Mouse (Mus musculus) lung, postnatal 14 days (tissue): ENCODE measurements at regions not wholly inside any gene's neighbourhood (a gene's known extent, or its start where the extent isn't known, plus 50 kb on each side); places are given as distances from the start of the nearest gene placed in this dataset.
A peak's percentile ranks its signal among the peaks of the same experiment; 100 is the strongest.
"Not testable (repeated sequence)": the region's sequence is repeated elsewhere in the genome, so short reads cannot be mapped to it uniquely, and the experiment has no call there.

Source experiments
- DNase-seq: peaks from one replicate; pipeline ENCODE4 v3.0.0; 2021

DNA sequence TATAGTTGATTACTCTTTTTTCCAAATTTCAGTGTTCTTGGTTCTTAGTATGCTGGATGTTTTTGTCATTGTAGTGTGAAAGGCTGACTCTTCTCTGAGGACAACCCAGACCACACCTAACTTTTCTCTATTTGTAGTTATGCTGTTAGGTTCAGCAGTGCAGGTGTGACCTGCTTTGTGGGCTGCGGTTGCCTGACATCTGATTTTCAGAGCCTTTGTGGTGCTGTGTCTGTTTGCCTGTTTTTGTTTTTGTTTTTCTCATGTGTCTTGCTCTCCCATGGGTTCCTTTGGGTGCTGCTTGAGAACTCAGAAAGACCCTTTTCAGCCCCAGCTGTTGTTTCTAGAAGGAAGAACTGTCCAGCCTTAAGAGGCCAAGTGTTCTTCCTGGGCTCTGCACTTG, 52.0 kb upstream of the Trpm1 start:
- no peak for DNase-seq

GRCm38 (mm10) chr7:64099606-64100005, 54.0 kb upstream of the Trpm1 start:
- no peak for DNase-seq

- no peak for DNase-seq
These were observed 63.6 kb upstream of the Trpm1 start for GRCm38 (mm10) chr7:64090067-64090466.

DNA sequence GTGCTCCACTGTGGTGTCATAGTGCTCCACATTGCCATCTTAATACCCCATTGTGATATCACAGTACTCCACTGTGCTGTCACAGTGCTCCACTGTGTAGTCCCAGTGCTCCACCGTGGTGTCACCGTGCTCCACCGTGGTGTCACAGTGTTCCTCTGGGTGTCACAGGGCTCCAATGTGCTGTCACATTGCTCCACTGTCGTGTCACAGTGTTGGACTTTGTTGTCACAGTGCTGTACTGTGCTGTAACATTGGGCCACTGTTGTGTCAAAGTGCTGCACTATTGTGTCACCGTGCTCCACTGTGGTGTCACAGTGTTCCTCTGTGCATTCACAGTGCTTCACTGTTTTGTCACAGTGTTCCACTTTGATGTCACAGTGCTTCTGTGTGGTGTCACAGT, 64.6 kb upstream of the Trpm1 start:
- no peak for DNase-seq

DNA sequence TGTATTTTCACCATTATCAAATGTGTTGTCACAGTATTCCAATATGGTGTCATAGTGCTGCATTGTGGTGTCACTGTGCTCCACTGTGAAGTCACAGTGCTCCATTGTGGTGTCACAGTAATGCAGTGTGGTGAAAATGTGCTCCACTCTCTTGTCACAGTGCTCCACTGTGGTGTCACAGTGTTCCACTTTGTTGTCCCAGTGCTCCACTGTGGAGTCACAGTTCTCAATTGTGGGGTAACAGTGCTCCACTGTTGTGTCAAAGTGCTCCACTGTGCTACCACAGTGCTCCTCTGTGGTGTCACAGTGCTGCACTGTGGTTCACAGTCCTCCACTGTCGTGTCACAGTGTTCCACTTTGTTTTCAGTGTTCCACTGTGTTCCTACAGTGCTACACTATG, 69.7 kb upstream of the Trpm1 start:
- not testable (repeated sequence) for DNase-seq

- no peak for DNase-seq
These were observed 71.0 kb upstream of the Trpm1 start for GRCm38 (mm10) chr7:64082651-64083050.

DNA sequence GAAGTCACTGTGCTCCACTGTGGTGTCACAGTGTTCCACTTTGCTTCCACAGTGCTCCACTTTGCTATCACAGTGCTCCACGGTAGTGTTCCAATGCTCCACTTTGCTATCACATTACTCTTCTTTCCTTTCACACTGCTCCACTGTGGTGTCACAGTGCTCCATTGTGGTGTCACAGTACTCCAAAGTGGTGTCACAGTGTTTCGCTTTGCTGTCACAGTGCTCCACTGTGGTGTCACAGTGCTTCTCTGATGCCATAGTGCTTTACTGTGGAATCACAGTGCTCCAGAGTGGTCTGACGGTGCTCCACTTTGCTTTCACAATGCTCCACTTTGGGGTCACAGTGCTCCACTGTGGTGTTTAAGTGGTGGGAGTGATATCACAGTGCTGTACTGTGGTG, 71.4 kb upstream of the Trpm1 start:
- no peak for DNase-seq

DNA sequence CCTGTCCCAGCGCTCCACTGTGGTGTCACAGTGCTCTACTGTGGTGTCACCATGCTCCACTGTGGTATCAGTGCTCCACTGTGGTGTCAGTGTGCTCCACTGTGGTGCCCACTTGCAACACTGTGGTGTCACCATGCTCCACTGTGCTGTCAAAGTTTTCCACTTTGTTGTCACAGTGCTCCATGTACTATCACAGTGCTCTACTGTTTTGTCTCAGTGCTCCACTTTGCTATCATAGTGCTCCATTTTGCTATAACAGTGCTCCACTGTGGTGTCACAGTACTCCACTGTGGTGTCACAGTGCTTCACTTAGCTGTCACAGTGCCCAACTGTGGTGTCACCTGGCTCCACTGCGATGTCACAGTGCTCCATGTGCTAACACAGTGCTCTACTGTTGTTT, 72.0 kb upstream of the Trpm1 start:
- no peak for DNase-seq

GRCm38 (mm10) chr7:64081019-64081418, 72.6 kb upstream of the Trpm1 start:
- DNase-seq = no peak

- DNase-seq = no peak
These were observed 74.3 kb upstream of the Trpm1 start for GRCm38 (mm10) chr7:64079301-64079700.

DNA sequence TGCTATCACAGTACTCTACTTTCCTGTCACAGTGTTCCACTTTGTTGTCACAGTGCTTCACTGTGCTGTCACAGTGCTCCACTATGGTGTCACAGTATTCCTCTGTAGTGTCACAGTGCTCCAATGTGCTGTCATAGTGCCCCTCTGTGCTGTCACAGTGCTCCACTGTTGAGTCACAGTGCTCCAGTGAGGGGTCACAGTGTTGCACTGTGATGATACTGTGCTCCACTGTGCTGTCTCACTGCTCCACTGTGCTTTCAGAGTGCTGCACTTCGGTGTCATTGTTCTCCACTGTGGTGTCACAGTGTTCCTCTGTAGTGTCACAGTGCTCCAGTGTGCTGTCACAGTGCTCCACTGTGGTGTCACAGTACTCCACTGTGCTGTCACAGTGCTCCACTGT, 75.0 kb upstream of the Trpm1 start:
- no peak for DNase-seq

GRCm38 (mm10) chr7:64077526-64077925, 76.1 kb upstream of the Trpm1 start:
- DNase-seq = no peak

- DNase-seq = no peak
These were observed 76.8 kb upstream of the Trpm1 start for GRCm38 (mm10) chr7:64076764-64077360.

DNA sequence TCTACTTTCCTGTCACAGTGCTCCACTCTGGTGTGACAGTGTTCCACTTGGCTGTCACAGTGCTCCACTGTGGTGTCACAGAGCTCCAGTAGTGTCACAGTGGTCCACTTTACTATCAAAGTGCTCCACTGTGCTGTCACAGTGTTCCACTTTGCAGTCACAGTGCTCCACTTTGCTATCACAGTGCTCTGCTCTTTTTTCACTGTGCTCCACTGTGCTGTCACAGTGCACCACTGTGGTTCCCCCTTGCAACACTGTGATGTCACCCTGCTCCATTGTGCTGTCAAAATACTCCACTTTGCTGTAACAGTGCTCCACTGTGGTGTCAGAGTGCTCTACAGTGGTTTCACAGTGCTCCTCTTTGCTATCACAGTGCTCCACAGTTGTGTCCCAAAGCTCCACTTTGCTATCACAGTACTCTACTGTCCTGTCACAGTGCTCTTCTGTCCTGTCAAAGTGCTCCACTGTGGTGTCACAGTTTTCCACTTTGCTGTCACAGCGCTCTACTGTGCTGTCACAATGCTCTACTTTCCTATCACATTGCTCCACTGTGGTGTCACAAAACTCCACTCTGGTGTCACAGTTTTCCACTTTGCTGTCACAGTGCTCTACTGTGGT, 77.8 kb upstream of the Trpm1 start:
- DNase-seq = no peak

DNA sequence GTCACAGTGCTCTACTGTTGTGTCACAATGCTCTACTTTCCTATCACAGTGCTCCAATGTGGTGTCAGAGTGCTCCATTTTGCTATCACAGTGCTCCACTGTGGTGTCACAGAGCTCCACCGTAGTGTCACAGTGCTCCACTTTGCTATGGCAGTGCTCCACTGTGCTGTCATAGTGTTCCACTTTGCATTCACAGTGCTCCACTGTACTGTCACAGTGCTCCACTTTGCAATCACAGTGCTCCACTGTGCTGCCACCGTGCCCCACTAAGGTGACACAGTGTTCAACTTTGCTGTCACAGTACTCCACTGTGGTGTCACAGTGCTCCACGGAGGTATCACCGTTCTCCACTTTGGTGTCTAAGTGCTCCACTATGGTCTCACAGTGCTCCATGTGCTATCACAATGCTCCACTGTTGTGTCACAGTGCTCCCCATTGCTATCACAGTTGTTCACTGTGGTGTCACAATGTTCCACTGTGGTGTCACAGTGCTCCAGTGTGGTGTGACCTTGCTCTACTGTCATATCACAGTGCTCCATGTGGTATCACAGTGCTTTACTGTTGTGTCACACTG, 78.9 kb upstream of the Trpm1 start:
- DNase-seq = no peak

DNA sequence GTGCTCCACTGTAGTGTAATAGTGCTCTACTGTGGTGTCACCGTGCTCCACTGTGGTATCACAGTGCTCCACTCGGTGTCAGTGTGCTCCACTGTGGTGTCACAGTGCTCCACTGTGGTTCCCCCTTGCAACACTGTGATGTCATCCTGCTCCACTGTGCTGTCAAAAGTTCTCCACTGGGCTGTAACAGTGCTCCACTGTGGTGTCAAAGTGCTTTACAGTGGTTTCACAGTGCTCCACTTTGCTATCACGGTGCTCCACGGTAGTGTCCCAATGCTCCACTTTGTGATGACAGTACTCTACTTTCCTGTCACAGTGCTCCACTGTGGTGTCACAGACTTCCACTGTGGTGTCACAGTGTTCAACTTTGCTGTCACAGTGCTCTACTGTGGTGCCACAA, 79.4 kb upstream of the Trpm1 start:
- DNase-seq = no peak

DNA sequence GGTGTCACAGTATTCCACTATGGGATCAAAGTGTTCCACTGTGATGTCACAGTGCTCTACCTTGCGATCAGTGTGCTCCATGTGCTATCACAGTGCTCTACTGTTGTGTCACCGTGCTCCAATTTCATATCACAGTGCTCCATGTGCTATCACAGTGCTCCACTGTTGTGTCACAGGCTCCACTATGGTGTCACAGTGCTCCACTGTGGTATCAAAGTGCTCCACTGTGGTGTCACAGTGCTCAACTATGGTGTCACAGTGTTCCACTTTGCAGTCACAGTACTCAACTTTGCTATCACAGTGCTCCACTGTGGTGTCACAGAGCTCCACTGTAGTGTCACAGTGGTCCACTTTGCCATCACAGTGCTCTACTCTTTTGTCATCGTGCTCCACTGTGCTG, 79.9 kb upstream of the Trpm1 start:
- no peak for DNase-seq

- no peak for DNase-seq
These were observed 82.7 kb upstream of the Trpm1 start for GRCm38 (mm10) chr7:64070930-64071329.

DNA sequence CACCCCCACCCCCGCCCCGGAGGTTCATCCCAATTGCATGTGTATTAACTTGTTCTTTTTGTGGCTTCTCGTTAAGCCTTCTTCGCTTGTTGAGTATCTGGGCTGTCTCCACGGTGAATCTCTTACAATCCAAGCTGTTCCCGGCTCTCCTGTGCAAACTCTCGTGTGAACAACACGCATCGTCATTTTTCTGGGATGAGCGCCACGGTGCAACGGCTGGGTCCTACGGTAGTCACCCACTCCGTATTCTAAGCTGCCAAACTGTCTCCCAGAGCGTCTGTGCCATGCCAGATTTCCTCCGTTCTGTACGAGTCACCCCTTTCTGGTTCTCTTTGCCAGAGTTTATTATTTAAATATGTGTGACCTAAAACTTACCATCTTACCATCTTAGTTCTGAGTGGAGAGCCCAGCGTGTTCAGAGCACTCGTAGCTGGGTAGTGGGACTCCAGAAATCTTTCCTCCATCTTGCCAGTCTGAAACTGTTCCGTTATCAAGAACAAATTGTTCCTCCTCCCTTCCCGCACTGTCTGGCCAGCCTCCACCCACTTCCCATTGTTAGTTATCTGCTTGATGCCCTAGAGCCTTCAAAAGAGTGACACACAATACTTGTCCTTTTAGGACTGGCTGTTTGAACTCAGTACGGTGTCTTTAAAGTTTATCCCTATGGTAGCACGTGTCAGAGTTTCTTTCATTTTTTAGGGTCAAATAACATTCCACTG, 87.9 kb upstream of the Trpm1 start:
- DNase-seq = peak; percentile 72

- peak; percentile 81 for DNase-seq
These were observed 89.0 kb upstream of the Trpm1 start for GRCm38 (mm10) chr7:64064460-64065241.

- DNase-seq = no peak
These were observed 92.5 kb upstream of the Trpm1 start for GRCm38 (mm10) chr7:64061170-64061569.

DNA sequence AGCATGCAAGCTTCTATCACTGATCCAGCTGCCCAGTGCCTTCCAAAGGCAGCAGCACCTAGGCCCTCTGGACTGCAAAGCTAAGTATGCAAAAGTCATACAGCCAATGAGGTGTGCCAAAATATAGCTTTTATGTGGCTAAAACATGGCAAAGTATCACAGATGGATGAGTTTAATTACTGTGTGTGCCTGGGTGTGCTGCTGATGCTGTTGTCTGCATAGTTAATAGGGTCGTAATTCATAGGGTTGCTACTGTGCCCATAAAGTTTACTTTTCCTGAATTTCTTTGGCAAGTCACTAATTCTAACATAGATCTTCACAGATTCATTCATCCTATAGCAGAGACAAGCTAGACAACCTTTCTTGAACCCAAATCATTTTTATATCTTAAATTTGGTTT, 93.1 kb upstream of the Trpm1 start:
- DNase-seq = no peak

DNA sequence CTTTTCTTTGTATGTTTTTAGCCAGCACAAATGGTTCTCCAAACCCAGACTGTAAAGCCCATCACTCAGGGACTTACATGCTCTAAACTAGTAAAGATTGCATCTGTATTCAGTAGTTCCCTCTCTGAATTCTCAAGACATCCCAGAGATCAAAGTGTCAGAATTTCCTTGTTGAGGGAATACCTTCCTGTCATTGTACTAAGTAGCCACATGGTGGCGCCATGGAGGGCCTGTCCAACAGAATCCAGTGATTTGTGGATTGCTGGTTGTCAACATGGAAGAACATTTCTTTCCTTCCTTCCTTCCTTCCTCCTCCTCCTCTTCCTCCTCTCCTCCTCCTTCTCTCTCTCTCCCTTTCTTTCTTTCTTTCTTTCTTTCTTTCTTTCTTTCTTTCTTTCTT, 93.6 kb upstream of the Trpm1 start:
- peak; percentile 44 for DNase-seq
